Mouse (Mus musculus): Measurements from ENCODE around the gene Slc30a5. TPM values are rescaled to one million over a fixed set of nuclear protein-coding genes. Genes with fewer than 3 reads are reported as not detected.
"Not testable (repeated sequence)": the region's sequence is repeated elsewhere in the genome, so short reads cannot be mapped to it uniquely, and the experiment has no call there.

Slc30a5 gene
- polyA plus RNA-seq, 1 experiment from 2014 or later: 55.7 TPM

DNA sequence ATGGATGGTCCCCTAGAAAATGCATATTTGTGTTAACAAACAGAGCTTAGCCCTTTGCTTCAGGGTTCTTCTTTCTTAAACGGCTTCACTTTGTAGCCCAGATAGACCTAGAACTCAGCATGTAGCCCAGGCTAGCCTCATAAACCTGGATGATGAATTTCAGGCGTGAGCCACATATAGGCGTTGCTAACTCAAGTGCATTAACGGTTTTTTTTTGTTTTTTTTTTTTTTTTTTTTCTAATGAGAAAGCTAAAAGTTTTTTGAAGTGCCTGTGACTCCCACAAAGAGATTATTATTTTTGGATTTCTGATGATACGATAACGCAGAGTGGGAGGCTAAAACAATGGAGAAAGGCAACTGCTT is 394 bp upstream of the Slc30a5 start:
- 52% methylated on average over 6 of the region's 6 CpGs for WGBS
- no peaks in the 10 kb centered on the region for H3K36me3 ChIP-seq
- H3K9ac ChIP-seq: no peak overlapping the region
- no peaks in the 10 kb centered on the region for H3K9me3 ChIP-seq (replicated peaks)
- no peak for ATAC-seq (replicated peaks; ENCODE audit: low FRiP score)
- H3K27me3 ChIP-seq: no peaks in the 10 kb centered on the region
- peak overlapping the region; percentile 90 for H3K4me3 ChIP-seq (replicated peaks)
- H3K4me1 ChIP-seq: peaks cover 18% of the 10 kb centered on the region
- peak overlapping the region; percentile 43 for H3K4me2 ChIP-seq
- no peak overlapping the region for H3K27ac ChIP-seq

DNA sequence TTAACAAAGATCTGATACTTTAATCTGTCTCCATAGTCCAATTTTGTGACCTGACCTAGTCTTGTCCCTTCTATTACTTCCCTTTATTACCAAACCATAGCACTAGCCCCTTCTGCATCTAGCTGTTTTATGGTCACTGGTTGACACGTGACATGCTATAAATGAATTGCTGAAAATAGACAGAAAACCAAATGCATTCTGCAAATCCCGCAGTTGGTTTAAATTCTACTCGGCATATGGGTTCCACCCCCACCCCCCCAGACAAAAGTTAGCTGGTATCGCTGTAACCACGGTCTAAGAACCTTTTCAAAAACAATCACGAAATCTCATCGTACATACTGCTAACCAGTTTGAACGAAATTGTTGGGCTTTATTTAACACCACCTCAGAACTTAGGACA is 1.0 kb downstream of the Slc30a5 start:
- H3K9me3 ChIP-seq (replicated peaks): no peaks in the 10 kb centered on the region
- peak overlapping the region; percentile 77 for H3K4me2 ChIP-seq
- H3K4me3 ChIP-seq (replicated peaks): peak overlapping the region; percentile 90
- no peaks in the 10 kb centered on the region for H3K27me3 ChIP-seq
- H3K36me3 ChIP-seq: peaks cover 11% of the 10 kb centered on the region
- peak overlapping the region; percentile 93 for H3K9ac ChIP-seq
- 3% methylated on average over 8 of the region's 8 CpGs for WGBS
- peaks cover 18% of the 10 kb centered on the region for H3K4me1 ChIP-seq
- no peak for ATAC-seq (replicated peaks; ENCODE audit: low FRiP score)
- H3K27ac ChIP-seq: peak overlapping the region; percentile 91

DNA sequence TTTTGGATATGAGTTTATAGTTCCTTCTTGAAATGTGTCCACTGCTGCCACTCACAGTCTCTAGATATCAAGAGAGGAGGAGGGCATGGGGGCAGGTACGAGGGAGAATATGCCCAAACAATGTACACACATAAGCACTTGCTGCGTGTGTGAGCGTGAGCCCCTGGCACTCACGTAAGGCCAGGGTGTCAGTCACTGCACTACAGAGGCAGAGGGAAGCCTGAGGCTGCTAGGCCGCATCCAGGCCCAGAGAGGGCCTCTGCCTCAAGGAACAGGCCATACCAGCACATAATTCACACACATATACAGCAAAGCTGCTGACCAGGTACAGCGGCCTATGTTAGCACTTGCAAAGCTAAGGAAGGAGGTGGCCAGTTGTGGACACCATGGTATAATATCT is 2.1 kb downstream of the Slc30a5 start:
- Histone ChIP-seq H3K36me3 (peaks cover 19% of the 10 kb centered on the region), H3K4me2 (peak overlapping the region; percentile 77; the same call in 1 of the 2 replicates), H3K4me3 (replicated peaks) (0 out of 2 replicates have a peak overlapping the region, but pooled peaks have one; percentile 0), H3K4me1 (peaks cover 18% of the 10 kb centered on the region), H3K9me3 (replicated peaks) (no peaks in the 10 kb centered on the region), H3K27me3 (no peaks in the 10 kb centered on the region), H3K9ac (no peak overlapping the region), H3K27ac (no peak overlapping the region)
- no peak for ATAC-seq (replicated peaks; ENCODE audit: low FRiP score)
- 85% methylated on average over 6 of the region's 6 CpGs for WGBS

DNA sequence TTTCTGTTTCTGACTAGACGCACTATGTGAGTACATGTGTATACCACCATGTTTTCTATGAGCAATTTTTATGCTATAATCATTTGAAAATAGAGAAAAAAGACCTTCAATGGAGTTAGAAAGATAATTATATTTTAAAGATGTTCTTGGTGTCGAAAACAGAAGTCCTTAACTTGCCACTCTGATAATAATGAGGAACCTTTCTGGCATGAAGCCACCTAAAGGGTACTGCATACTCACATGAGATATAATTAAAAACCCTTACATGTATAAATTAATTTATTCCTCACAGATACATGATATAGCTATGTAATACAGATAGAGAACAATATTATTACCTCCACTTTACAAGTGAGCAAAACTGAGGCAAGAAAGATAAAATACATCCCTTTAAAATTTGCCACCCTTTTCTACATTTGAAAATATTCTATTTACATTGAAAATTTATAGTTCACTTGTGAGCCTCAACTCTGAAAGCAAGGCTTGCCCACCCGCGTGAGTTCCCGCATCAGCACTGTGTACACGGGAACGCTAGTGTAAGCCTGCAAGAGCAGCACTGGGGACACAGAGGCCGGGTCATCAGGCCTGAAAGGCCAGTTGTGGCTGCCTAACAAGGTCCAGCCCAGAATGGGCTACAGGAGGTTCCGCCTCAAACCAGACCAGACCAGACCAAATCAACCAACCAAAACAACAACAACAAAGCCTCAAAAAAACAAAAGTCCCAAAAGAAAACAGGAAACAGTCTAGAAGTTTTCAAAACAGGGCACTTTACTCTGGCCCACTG is 7.4 kb downstream of the Slc30a5 start:
- WGBS: 87% methylated on average over 9 of the region's 9 CpGs
- Histone ChIP-seq H3K4me3 (replicated peaks) (no peak overlapping the region), H3K4me2 (no peak overlapping the region), H3K36me3 (peaks cover 67% of the 10 kb centered on the region), H3K9ac (no peak overlapping the region), H3K27me3 (no peaks in the 10 kb centered on the region), H3K4me1 (peaks cover 5% of the 10 kb centered on the region), H3K9me3 (replicated peaks) (no peaks in the 10 kb centered on the region), H3K27ac (no peak overlapping the region)
- no peak for ATAC-seq (replicated peaks; ENCODE audit: low FRiP score)

DNA sequence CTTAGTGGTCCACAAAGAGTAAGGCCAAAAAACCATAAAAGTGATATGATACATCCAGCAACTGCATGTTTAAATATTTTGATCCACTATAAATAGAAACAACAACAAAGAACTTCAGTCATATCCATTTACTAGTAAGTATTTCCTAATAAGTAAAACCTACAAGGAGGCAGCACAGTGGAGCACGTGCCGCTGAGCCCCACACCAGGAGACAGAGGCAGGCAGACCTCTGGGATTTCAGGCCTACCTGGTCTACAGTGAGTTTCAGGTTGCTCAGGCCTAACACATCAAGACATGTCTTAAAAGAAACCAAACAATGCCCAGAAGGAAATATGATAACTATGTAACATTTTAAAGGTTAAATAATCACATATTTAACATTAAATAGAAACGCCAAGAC is 8.3 kb downstream of the Slc30a5 start:
- Histone ChIP-seq H3K27me3 (no peaks in the 10 kb centered on the region), H3K36me3 (peaks cover 76% of the 10 kb centered on the region), H3K27ac (no peak overlapping the region), H3K4me1 (no peaks in the 10 kb centered on the region), H3K4me2 (no peak overlapping the region), H3K9me3 (replicated peaks) (no peaks in the 10 kb centered on the region), H3K4me3 (replicated peaks) (no peak overlapping the region), H3K9ac (no peak overlapping the region)
- 89% methylated on average over 3 of the region's 3 CpGs for WGBS
- no peak for ATAC-seq (replicated peaks; ENCODE audit: low FRiP score)

DNA sequence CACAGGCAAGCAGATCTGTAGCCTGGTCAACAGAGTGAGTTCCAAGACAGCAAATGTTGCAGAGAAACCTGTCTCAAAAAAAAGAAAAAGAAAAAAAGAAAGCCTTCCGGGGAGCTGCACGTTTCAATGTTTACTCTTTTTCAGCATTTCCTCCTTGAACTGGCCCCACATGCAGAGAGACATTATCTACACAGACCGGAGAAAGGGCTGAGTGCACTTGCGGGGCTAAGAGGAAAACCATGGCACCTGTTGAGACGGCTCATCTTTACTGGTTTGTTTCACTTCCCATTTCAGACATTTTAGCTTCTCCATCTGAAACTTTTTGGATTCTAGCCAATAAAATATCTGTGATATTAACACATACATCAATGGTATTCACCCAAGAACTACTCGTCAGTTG is 8.9 kb downstream of the Slc30a5 start:
- 85% methylated on average over 6 of the region's 6 CpGs for WGBS
- Histone ChIP-seq H3K4me3 (replicated peaks) (no peak overlapping the region), H3K27ac (no peak overlapping the region), H3K27me3 (no peaks in the 10 kb centered on the region), H3K9me3 (replicated peaks) (no peaks in the 10 kb centered on the region), H3K4me2 (no peak overlapping the region), H3K36me3 (peaks cover 82% of the 10 kb centered on the region), H3K9ac (no peak overlapping the region), H3K4me1 (no peaks in the 10 kb centered on the region)
- no peak for ATAC-seq (replicated peaks; ENCODE audit: low FRiP score)

DNA sequence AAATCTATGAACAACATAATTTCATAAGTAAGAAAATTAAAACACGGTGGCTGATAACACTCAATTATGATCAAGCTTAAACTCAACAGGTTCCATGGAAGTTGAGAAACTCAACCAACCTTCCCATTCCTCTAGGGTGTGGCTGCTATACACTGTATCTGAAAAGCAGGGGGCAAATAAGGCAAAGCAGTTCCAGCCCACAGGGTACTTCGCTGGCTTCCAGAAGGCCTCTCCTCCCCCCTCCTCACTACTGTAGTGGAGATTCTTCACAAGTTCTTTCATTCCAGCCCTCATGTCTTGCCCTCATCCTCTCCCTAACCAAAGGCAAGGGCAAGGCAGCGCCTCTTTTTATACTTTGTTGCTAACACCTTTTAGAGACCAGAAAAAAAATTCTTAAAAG is 9.4 kb downstream of the Slc30a5 start:
- Histone ChIP-seq H3K27ac (no peak overlapping the region), H3K4me1 (no peaks in the 10 kb centered on the region), H3K9me3 (replicated peaks) (no peaks in the 10 kb centered on the region), H3K4me2 (no peak overlapping the region), H3K9ac (no peak overlapping the region), H3K36me3 (peaks cover 84% of the 10 kb centered on the region), H3K4me3 (replicated peaks) (no peak overlapping the region), H3K27me3 (no peaks in the 10 kb centered on the region)
- ATAC-seq (replicated peaks; ENCODE audit: low FRiP score): no peak
- 95% methylated on average over 3 of the region's 3 CpGs for WGBS

DNA sequence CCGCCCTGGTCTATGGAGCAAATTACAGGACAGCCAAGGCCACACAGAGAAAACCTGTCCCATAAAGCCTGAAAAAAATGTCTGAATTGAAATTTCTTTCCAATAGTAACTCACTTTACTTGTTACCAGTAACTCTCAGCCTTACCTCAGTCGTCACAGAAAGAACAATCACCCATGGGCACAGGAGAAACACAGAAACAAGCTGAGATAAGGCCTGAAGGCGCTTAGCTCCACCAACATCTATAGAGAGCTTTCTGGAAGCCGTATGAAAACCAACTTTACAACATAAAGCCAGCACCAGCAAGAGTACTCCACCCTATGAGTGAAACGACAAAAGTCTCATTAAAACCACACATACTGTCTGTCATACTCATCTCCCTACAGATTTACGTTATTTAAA is 18.8 kb downstream of the Slc30a5 start:
- 92% methylated on average over 6 of the region's 6 CpGs for WGBS
- Histone ChIP-seq H3K36me3 (peaks cover 87% of the 10 kb centered on the region), H3K4me1 (no peaks in the 10 kb centered on the region)

DNA sequence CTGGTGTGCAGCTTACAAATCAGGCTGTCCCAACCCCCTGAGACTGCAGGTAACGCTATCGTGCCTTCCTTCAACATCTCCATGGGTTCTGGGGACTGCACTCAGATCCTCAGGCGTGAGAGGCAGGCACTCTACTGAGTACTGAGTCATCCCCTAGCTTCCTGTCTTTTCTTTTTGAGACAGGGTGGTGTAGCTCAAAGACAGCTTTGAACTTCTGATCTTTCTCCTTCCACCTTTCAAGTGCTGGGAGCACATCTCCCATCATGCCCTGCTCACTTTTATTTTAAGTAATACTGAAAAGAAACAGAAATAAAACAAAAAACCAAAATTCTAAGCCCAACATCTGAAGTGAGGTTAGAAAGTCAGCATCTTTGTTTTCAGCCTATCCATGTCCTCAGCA is 27.5 kb downstream of the Slc30a5 start:
- H3K9me3 ChIP-seq (replicated peaks): no peaks in the 10 kb centered on the region
- WGBS: 98% methylated on average over 3 of the region's 3 CpGs
- ATAC-seq (replicated peaks; ENCODE audit: low FRiP score): no peak
- H3K27me3 ChIP-seq: no peaks in the 10 kb centered on the region
- H3K4me2 ChIP-seq: no peak overlapping the region
- no peak overlapping the region for H3K4me3 ChIP-seq (replicated peaks)
- no peak overlapping the region for H3K9ac ChIP-seq
- peaks cover 85% of the 10 kb centered on the region for H3K36me3 ChIP-seq
- H3K27ac ChIP-seq: no peak overlapping the region
- no peaks in the 10 kb centered on the region for H3K4me1 ChIP-seq

More for the DNA sequence above, 18.8 kb downstream of the Slc30a5 start:
- ATAC-seq (replicated peaks; ENCODE audit: low FRiP score): no peak
- no peak overlapping the region for H3K4me2 ChIP-seq
- H3K9ac ChIP-seq: no peak overlapping the region
- no peaks in the 10 kb centered on the region for H3K27me3 ChIP-seq
- H3K27ac ChIP-seq: no peak overlapping the region
- no peaks in the 10 kb centered on the region for H3K9me3 ChIP-seq (replicated peaks)
- no peak overlapping the region for H3K4me3 ChIP-seq (replicated peaks)

DNA sequence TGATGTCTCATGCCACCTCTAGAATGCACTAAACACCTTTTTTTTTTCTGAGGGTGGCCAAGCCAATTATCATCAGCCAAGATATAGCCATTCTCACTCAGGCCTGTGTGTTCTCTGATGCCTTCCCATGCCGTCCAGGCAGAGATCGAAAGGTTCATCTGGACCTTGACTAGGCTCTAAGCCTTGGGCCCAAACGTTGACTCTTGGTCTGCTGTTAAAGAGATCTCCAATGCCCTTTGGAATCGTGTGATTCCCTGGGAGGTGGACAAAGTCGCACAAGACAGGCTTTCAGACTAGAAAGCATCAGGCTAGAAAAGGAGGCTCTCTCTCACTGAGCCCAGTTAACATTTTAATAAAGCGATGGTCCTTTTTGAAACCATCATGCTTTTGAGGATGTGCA is 36.1 kb downstream of the Slc30a5 start:
- no peaks in the 10 kb centered on the region for H3K4me1 ChIP-seq
- WGBS: 91% methylated on average over 6 of the region's 6 CpGs
- no peak for ATAC-seq (replicated peaks; ENCODE audit: low FRiP score)

DNA sequence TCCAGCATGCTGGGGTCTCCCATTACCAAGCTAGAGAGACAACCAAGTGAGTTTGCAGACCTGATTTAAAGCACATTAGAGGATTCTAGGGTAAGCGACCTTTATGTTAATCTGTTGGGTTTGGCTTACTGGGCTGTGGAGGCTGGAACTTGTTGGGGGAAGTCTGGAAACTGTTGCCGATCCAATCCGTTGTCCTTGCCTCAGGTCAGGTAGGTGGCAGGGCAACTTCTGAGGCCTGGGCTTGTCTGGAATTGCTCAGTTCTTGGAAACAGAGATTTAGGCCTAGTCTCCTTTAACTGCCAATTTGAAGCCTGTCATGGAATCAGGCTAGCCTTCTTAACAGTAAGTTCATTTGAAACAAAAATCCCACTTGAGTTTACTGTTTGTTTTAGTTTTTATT is 44.1 kb downstream of the Slc30a5 start:
- no peak for ATAC-seq (replicated peaks; ENCODE audit: low FRiP score)
- no peak overlapping the region for H3K4me2 ChIP-seq
- no peak overlapping the region for H3K9ac ChIP-seq
- no peak overlapping the region for H3K4me3 ChIP-seq (replicated peaks)
- 73% methylated on average over 3 of the region's 3 CpGs for WGBS
- peaks cover 19% of the 10 kb centered on the region for H3K4me1 ChIP-seq
- H3K27ac ChIP-seq: no peak overlapping the region
- H3K36me3 ChIP-seq: peaks cover 8% of the 10 kb centered on the region; the same call in 1 of the 2 replicates
- H3K9me3 ChIP-seq (replicated peaks): no peaks in the 10 kb centered on the region
- no peaks in the 10 kb centered on the region for H3K27me3 ChIP-seq

More for the DNA sequence above, 36.1 kb downstream of the Slc30a5 start:
- no peak overlapping the region for H3K27ac ChIP-seq
- H3K27me3 ChIP-seq: no peaks in the 10 kb centered on the region
- no peaks in the 10 kb centered on the region for H3K9me3 ChIP-seq (replicated peaks)
- H3K9ac ChIP-seq: no peak overlapping the region
- H3K36me3 ChIP-seq: peaks cover 22% of the 10 kb centered on the region
- H3K4me3 ChIP-seq (replicated peaks): no peak overlapping the region
- H3K4me2 ChIP-seq: no peak overlapping the region

DNA sequence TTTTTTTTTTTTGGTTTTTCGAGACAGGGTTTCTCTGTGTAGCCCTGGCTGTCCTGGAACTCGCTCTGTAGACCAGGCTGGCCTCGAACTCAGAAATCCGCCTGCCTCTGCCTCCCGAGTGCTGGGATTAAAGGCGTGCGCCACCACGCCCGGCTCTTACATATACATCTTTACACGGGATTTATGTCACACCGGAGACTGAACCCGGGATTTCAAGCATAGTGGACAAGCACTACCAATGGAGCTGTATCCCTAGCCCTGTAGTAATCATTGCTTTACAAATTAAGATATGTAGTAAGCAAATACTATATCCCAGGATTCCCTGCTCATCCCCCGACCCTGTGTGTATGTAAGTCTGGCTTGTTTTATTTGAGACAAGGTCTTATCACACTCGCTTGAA is 45.2 kb downstream of the Slc30a5 start:
- not testable (repeated sequence) for H3K27ac ChIP-seq; H3K9me3 ChIP-seq (replicated peaks); H3K4me3 ChIP-seq (replicated peaks); H3K4me2 ChIP-seq; H3K27me3 ChIP-seq; ATAC-seq (replicated peaks; ENCODE audit: low FRiP score); H3K9ac ChIP-seq
- Histone ChIP-seq H3K4me1 (peaks cover 24% of the 10 kb centered on the region), H3K36me3 (peaks cover 18% of the 10 kb centered on the region; the same call in 1 of the 2 replicates)
- WGBS: 94% methylated on average over 12 of the region's 14 CpGs

All from kidney, embryonic 15.5 days (tissue).